Mouse (Mus musculus): Measurements from ENCODE around the gene Prkd2. TPM values are rescaled to one million over a fixed set of nuclear protein-coding genes. Genes with fewer than 3 reads are reported as not detected.

The Prkd2 gene
- polyA plus RNA-seq, 1 experiment from 2014 or later, result 22.1 TPM

DNA sequence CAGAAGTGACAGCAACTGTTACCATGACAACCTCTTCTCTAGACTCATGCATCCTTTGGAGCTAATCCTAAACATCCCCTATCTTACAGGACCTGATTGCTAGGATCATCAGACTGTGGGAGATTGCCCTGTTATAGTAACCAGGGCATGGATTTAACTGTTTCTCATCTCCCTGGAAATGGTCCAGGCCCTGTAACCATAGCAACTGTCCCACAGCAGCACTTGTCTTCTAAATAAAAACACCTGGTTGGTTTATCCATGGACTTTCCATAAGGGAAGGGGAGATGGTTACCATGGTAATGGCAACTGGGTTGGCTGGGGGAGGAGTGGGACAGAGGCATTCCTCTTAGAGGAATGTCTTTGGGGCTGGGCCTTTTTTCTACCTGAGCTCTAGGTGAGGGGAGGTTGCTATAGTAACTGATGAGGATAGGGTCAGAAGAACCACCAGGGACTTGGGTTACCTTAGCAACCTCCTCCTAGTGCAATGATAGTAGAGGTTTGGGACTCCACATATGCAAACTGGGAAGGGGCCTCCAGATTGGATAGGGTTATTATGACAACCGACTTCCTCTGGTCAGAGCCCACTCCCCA, 27.3 kb upstream of the Prkd2 start, which contains the start of gene Strn4:
TSS of gene Strn4 (plus strand) at position 539 of the 591 bp plus-strand sequence.
- Histone ChIP-seq H3K4me3 (replicated peaks) (peak within 1 kb of the TSS; percentile 98), H3K36me3 (peaks cover 19% of the 10 kb centered on the region), H3K9me3 (replicated peaks) (no peaks in the 10 kb centered on the region), H3K27me3 (peaks cover 17% of the 10 kb centered on the region), H3K4me2 (replicated peaks) (peak within 1 kb of the TSS; percentile 88), H3K9ac (peak within 1 kb of the TSS; percentile 100), H3K27ac (replicated peaks) (peak within 1 kb of the TSS; percentile 97), H3K4me1 (peaks cover 62% of the 10 kb centered on the region)
- 0% methylated on average over 1 of the region's 1 CpGs for WGBS
- 0 out of 2 replicates have a peak, but pooled peaks have one; percentile 26 for ATAC-seq (ENCODE audit: insufficient number of reproducible peaks, low FRiP score, low TSS enrichment, low read depth)

- Histone ChIP-seq H3K36me3 (peaks cover 19% of the 10 kb centered on the region), H3K4me3 (replicated peaks) (peak overlapping the region; percentile 98), H3K27me3 (peaks cover 16% of the 10 kb centered on the region), H3K9me3 (replicated peaks) (no peaks in the 10 kb centered on the region), H3K4me1 (peaks cover 62% of the 10 kb centered on the region), H3K27ac (replicated peaks) (peak overlapping the region; percentile 97), H3K4me2 (replicated peaks) (peak overlapping the region; percentile 88), H3K9ac (peak overlapping the region; percentile 100)
- peak; percentile 84 for ATAC-seq (ENCODE audit: insufficient number of reproducible peaks, low FRiP score, low TSS enrichment, low read depth)
- under 1% methylated on average over 48 of the region's 55 CpGs for WGBS
Measured at GRCm38 (mm10) chr7:16816078-16816474, 26.6 kb upstream of the Prkd2 start.

- under 1% methylated on average over 36 of the region's 64 CpGs for WGBS
- Histone ChIP-seq H3K4me1 (peaks cover 61% of the 10 kb centered on the region), H3K4me2 (replicated peaks) (peak within 1 kb of the TSS; percentile 88), H3K36me3 (peaks cover 19% of the 10 kb centered on the region), H3K9ac (peak within 1 kb of the TSS; percentile 100), H3K27ac (replicated peaks) (peak within 1 kb of the TSS; percentile 97), H3K4me3 (replicated peaks) (peak within 1 kb of the TSS; percentile 98), H3K9me3 (replicated peaks) (no peaks in the 10 kb centered on the region), H3K27me3 (peaks cover 11% of the 10 kb centered on the region)
- peak; percentile 81 for ATAC-seq (ENCODE audit: insufficient number of reproducible peaks, low FRiP score, low TSS enrichment, low read depth)
Measured at GRCm38 (mm10) chr7:16816475-16817122, 26.1 kb upstream of the Prkd2 start, which contains the start of gene Fkrp. Fkrp (minus strand) TSS chr7:16816732.

- H3K4me1 ChIP-seq, result peaks cover 60% of the 10 kb centered on the region
- H3K4me2 ChIP-seq (replicated peaks), result peak overlapping the region; percentile 88
- H3K36me3 ChIP-seq, result peaks cover 21% of the 10 kb centered on the region
- H3K4me3 ChIP-seq (replicated peaks), result peak overlapping the region; percentile 98
- ATAC-seq (ENCODE audit: insufficient number of reproducible peaks, low FRiP score, low TSS enrichment, low read depth), result no peak
- 33% methylated on average over 3 of the region's 3 CpGs for WGBS
- H3K9me3 ChIP-seq (replicated peaks), result no peaks in the 10 kb centered on the region
- H3K9ac ChIP-seq, result peak overlapping the region; percentile 100
- H3K27ac ChIP-seq (replicated peaks), result peak overlapping the region; percentile 97; the same call in 1 of the 2 replicates
- H3K27me3 ChIP-seq, result no peaks in the 10 kb centered on the region; the same call in 1 of the 2 replicates
Measured at GRCm38 (mm10) chr7:16817693-16818092, 25.0 kb upstream of the Prkd2 start.

DNA sequence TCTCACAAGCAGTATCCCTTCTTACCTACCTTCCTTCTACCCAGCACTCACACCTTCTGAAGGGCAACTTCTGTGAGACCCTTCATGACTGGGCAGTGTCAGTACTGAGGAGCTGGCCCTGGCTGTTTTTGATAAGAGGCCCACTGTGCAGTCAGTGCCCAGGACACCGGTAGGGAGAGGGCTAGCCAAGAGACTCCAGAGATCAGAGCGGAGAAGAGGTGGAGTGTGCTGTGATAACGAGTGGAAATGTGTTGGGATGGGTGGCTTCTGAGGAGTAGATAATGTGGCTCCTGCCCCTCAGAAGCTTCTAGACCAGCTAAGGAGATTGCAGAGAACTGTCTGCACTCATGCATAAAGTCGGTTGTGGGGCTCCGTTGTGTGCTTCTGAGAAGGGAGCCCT, 22.9 kb upstream of the Prkd2 start:
- H3K27ac ChIP-seq (replicated peaks), result no peak overlapping the region; the same call in 1 of the 2 replicates
- no peaks in the 10 kb centered on the region for H3K9me3 ChIP-seq (replicated peaks)
- H3K27me3 ChIP-seq, result no peaks in the 10 kb centered on the region
- peaks cover 60% of the 10 kb centered on the region for H3K4me1 ChIP-seq
- no peak overlapping the region for H3K4me3 ChIP-seq (replicated peaks)
- no peak overlapping the region for H3K4me2 ChIP-seq (replicated peaks)
- no peak overlapping the region for H3K9ac ChIP-seq
- peaks cover 21% of the 10 kb centered on the region for H3K36me3 ChIP-seq
- no peak for ATAC-seq (ENCODE audit: insufficient number of reproducible peaks, low FRiP score, low TSS enrichment, low read depth)
- WGBS, result 71% methylated on average over 5 of the region's 5 CpGs

GRCm38 (mm10) chr7:16820271-16820763, 22.4 kb upstream of the Prkd2 start:
- WGBS, result 56% methylated on average over 5 of the region's 5 CpGs
- Histone ChIP-seq H3K9me3 (replicated peaks) (no peaks in the 10 kb centered on the region), H3K4me2 (replicated peaks) (no peak overlapping the region), H3K36me3 (peaks cover 26% of the 10 kb centered on the region), H3K4me3 (replicated peaks) (no peak overlapping the region), H3K27ac (replicated peaks) (no peak overlapping the region; the same call in 1 of the 2 replicates), H3K27me3 (no peaks in the 10 kb centered on the region), H3K9ac (no peak overlapping the region), H3K4me1 (peaks cover 55% of the 10 kb centered on the region)
- ATAC-seq (ENCODE audit: insufficient number of reproducible peaks, low FRiP score, low TSS enrichment, low read depth), result no peak

DNA sequence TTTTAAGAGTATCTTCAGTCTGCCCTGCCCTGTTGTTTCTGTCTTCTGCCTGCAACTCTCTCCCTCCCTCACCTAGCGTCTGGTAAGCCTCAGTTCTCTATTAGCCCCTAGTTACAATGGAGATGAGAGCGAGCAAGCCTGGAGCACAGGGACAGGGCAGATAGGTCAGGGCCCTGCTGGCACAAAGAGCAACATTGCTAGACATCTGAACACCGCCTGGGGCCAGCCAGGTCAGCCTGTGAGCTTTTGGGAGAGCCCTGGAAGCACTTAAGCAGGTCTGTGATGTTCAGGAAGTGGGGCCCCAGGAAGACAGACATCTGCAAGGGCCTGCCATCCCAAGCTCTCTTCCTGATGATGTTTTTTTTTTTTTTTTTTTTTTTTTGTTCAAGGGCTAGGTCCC, 21.6 kb upstream of the Prkd2 start:
- Histone ChIP-seq H3K9ac (no peak overlapping the region), H3K4me1 (peaks cover 49% of the 10 kb centered on the region), H3K27me3 (no peaks in the 10 kb centered on the region), H3K9me3 (replicated peaks) (no peaks in the 10 kb centered on the region), H3K4me2 (replicated peaks) (no peak overlapping the region), H3K36me3 (peaks cover 34% of the 10 kb centered on the region), H3K4me3 (replicated peaks) (no peak overlapping the region), H3K27ac (replicated peaks) (no peak overlapping the region; the same call in 1 of the 2 replicates)
- WGBS, result 31% methylated on average over 3 of the region's 3 CpGs
- no peak for ATAC-seq (ENCODE audit: insufficient number of reproducible peaks, low FRiP score, low TSS enrichment, low read depth)

DNA sequence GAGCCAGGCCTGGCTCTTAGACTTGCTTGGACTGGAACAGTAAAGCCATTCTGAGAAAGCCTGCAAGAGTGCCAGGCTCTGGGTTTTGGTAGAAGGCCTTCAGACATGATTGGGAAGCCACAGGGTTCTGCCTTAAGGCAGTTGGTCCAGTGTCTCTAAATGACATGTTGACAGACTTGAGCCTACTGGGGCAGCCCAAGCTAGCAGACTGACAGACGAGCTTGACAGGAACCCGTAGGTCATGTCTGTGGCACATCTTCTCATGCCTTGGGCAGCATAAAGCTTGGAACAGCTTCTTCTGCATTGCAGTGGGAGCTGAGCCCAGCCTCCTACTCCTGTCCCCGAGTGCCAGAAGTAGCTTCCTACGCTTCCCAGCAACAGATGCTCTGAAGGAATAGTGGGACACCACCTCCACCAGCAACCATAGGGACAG, 21.0 kb upstream of the Prkd2 start:
- peaks cover 40% of the 10 kb centered on the region for H3K36me3 ChIP-seq
- WGBS, result 38% methylated on average over 4 of the region's 4 CpGs

DNA sequence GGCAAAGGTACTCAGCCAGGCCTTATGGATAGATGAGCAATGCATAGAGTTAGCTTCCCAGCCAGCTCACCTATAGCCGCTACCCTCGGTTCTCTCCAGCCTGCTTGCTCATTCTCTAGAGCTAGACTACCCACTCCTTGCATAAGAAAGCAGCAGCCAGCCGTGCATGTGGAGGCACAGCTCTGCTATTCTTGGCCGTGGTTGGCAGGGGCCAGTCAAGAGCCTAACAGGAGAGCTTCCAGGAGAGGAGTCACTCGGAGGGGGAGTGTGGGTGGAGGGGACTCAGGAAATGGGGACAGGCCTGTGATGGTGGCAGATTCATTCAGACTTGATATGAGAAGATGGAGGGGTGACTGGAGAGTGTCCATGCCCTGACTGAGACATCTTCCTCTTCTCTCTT, 19.0 kb upstream of the Prkd2 start:
- WGBS, result 69% methylated on average over 5 of the region's 5 CpGs
- peaks cover 57% of the 10 kb centered on the region for H3K36me3 ChIP-seq

More for the DNA sequence above, 21.0 kb upstream of the Prkd2 start:
- Histone ChIP-seq H3K27me3 (no peaks in the 10 kb centered on the region), H3K9ac (no peak overlapping the region), H3K4me1 (peaks cover 49% of the 10 kb centered on the region), H3K4me2 (replicated peaks) (no peak overlapping the region), H3K4me3 (replicated peaks) (no peak overlapping the region), H3K27ac (replicated peaks) (no peak overlapping the region), H3K9me3 (replicated peaks) (no peaks in the 10 kb centered on the region)
- no peak for ATAC-seq (ENCODE audit: insufficient number of reproducible peaks, low FRiP score, low TSS enrichment, low read depth)

GRCm38 (mm10) chr7:16825785-16826184, 16.9 kb upstream of the Prkd2 start:
- ATAC-seq (ENCODE audit: insufficient number of reproducible peaks, low FRiP score, low TSS enrichment, low read depth), result no peak
- Histone ChIP-seq H3K4me1 (peaks cover 11% of the 10 kb centered on the region), H3K4me2 (replicated peaks) (no peak overlapping the region), H3K9me3 (replicated peaks) (no peaks in the 10 kb centered on the region), H3K9ac (no peak overlapping the region), H3K4me3 (replicated peaks) (no peak overlapping the region), H3K27ac (replicated peaks) (no peak overlapping the region), H3K36me3 (peaks cover 77% of the 10 kb centered on the region), H3K27me3 (no peaks in the 10 kb centered on the region)
- WGBS, result 79% methylated on average over 10 of the region's 10 CpGs

More for the DNA sequence above, 19.0 kb upstream of the Prkd2 start:
- no peak overlapping the region for H3K4me3 ChIP-seq (replicated peaks)
- H3K27ac ChIP-seq (replicated peaks), result no peak overlapping the region
- H3K27me3 ChIP-seq, result no peaks in the 10 kb centered on the region
- no peak for ATAC-seq (ENCODE audit: insufficient number of reproducible peaks, low FRiP score, low TSS enrichment, low read depth)
- H3K4me1 ChIP-seq, result peaks cover 30% of the 10 kb centered on the region
- no peaks in the 10 kb centered on the region for H3K9me3 ChIP-seq (replicated peaks)
- no peak overlapping the region for H3K4me2 ChIP-seq (replicated peaks)
- H3K9ac ChIP-seq, result no peak overlapping the region

DNA sequence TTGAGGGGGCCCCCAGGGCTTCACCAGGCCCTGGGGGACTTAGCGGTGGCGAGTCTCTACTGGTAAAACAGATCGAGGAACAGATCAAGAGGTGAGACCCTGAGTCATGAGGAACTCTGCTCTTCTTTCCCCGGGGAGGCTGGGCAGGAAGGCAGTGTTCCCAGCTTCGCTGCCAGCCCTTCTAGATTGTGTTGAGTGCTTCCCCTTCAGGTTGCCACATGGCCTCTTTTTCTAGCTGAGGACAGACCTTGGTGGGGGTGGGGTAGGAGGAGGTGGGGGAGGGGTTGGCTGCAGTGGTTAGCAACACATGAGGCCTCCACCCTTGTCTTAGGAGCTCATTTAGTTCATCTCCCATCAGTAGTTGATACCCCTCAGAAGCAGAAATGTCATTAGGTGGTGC, 16.1 kb upstream of the Prkd2 start:
- Histone ChIP-seq H3K9ac (no peak overlapping the region), H3K4me2 (replicated peaks) (no peak overlapping the region)
- no peak for ATAC-seq (ENCODE audit: insufficient number of reproducible peaks, low FRiP score, low TSS enrichment, low read depth)

More for the DNA sequence above, 16.1 kb upstream of the Prkd2 start:
- H3K4me1 ChIP-seq, result peaks cover 4% of the 10 kb centered on the region
- H3K9me3 ChIP-seq (replicated peaks), result no peaks in the 10 kb centered on the region
- peaks cover 85% of the 10 kb centered on the region for H3K36me3 ChIP-seq
- no peak overlapping the region for H3K4me3 ChIP-seq (replicated peaks)
- H3K27me3 ChIP-seq, result no peaks in the 10 kb centered on the region
- WGBS, result 65% methylated on average over 5 of the region's 5 CpGs
- H3K27ac ChIP-seq (replicated peaks), result no peak overlapping the region
